Mouse (Mus musculus): ENCODE measurements around the gene Fbxl16. TPM values are rescaled to one million over a fixed set of nuclear protein-coding genes. Genes with fewer than 3 reads are reported as not detected.

The Fbxl16 gene
- polyA plus RNA-seq, 1 experiment from 2014 or later: 7.2 TPM

DNA sequence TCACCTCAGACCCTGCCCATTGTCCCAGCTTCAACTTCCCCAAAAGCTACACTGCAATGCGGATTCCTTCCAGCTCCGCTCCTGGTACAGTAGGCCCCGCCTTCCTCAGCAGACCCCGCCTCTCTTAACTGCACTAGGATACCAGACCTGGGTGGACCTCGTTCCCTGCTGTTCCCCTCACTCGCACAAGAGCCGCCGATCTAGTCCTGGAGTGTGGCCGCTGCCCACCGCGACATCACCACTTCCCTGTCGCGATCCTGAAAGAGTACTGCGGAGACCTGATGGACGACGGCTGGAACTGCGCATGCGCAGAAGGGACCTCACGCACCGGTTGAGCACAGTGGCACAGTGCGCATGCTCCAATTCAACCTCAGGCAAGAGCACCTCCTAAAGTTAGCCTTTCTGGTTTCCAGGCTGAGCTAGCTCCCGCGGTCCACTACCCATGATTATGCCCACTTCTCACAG, 23.6 kb upstream of the Fbxl16 start, which contains the start of gene Haghl:
Gene Haghl (minus strand): TSS at position 393 of the 465 bp plus-strand sequence.
- no peaks in the 10 kb centered on the region for H3K27me3 ChIP-seq (ENCODE audit: poor library complexity, severe bottlenecking)
- peak; percentile 98 for DNase-seq (ENCODE audit: extremely low spot score, low spot score)
- under 1% methylated on average over 23 of the region's 23 CpGs for WGBS
- H3K27ac ChIP-seq: peak within 1 kb of the TSS; percentile 92
- H3K4me1 ChIP-seq: peaks cover 38% of the 10 kb centered on the region
- H3K4me3 ChIP-seq: peak within 1 kb of the TSS; percentile 60
- H3K9me3 ChIP-seq: no peaks in the 10 kb centered on the region
- H3K36me3 ChIP-seq (replicated peaks): peaks cover 76% of the 10 kb centered on the region

- H3K9me3 ChIP-seq: no peaks in the 10 kb centered on the region
- peak within 1 kb of the TSS; percentile 60 for H3K4me3 ChIP-seq
- peaks cover 72% of the 10 kb centered on the region for H3K36me3 ChIP-seq (replicated peaks)
- DNase-seq (ENCODE audit: extremely low spot score, low spot score): no peak
- no peaks in the 10 kb centered on the region for H3K27me3 ChIP-seq (ENCODE audit: poor library complexity, severe bottlenecking)
- peak within 1 kb of the TSS; percentile 92 for H3K27ac ChIP-seq
- peaks cover 48% of the 10 kb centered on the region for H3K4me1 ChIP-seq
- WGBS: 84% methylated on average over 3 of the region's 3 CpGs
These were observed 22.6 kb upstream of the Fbxl16 start, which contains the start of gene Ccdc78 for GRCm38 (mm10) chr17:25786280-25786679. Ccdc78 (plus strand) TSS chr17:25786580.

DNA sequence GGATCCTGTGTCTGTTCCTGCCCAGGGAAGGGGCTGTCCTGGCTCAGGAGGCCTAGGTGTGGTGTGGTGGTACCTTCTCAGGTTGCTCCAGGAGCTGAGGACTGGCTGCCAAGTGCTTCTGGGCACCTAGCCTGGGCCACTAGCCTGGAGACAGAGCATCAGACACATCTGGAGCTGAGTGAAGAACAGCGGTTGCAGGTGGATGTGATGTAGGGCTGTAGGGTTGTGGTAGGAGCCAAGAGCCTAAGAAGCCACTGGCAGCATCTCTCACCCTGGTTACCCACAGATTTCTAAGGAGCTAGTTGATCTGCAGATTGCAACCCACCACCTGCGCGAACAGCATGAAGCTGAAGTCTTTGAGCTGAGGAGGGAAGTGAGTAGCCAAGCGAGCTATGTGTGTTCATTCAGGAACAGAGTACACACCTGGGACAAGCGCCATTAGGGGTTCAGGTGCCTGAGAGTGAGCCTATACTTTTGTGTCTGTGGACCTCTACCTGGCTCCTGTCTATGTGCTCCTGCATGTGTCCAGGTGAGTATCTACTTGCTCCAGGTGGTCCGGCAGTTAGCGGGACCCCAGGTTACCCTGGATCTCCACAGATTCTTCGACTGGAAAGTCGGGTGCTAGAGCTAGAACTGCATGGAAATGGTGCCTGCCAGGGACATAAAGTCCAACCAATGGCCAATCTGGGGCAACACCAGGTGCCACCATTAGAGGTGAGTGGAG, 21.9 kb upstream of the Fbxl16 start:
- Histone ChIP-seq H3K4me3 (0 out of 2 replicates have a peak overlapping the region, but pooled peaks have one; percentile 5), H3K4me1 (peaks cover 54% of the 10 kb centered on the region), H3K9me3 (no peaks in the 10 kb centered on the region), H3K27ac (no peak overlapping the region), H3K27me3 (ENCODE audit: poor library complexity, severe bottlenecking) (no peaks in the 10 kb centered on the region), H3K36me3 (replicated peaks) (peaks cover 65% of the 10 kb centered on the region)
- no peak for DNase-seq (ENCODE audit: extremely low spot score, low spot score)
- WGBS: 93% methylated on average over 9 of the region's 9 CpGs

DNA sequence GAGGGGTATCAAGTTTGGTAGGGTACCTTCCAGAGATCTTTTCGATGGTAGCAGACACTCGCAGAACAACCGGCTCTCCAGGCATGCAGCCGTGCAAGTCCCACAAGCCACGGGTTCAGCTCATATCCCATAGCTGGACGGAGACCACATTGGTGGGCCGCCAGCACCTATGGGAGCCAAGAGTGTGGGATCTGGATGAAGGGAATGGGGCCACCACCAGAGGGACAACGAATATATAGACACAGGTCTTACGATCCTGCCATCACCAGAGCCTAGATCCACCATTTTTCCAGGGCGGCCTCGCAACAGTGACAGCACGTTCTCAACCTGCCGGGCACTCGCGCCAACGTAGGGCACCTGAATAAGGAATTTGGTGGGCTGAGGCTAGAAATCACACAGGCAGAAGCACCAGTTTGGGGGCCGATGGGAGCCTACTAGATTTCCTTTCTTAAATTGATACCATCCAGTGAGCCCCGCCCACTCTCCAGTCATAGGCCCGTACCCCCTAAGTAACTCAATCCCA, 17.5 kb upstream of the Fbxl16 start:
- Histone ChIP-seq H3K4me1 (peaks cover 61% of the 10 kb centered on the region), H3K4me3 (peak overlapping the region; percentile 78), H3K9me3 (no peaks in the 10 kb centered on the region), H3K27ac (peak overlapping the region; percentile 93), H3K36me3 (replicated peaks) (peaks cover 67% of the 10 kb centered on the region), H3K27me3 (ENCODE audit: poor library complexity, severe bottlenecking) (no peaks in the 10 kb centered on the region)
- DNase-seq (ENCODE audit: extremely low spot score, low spot score): no peak
- WGBS: 29% methylated on average over 19 of the region's 19 CpGs

GRCm38 (mm10) chr17:25791843-25792527, 16.9 kb upstream of the Fbxl16 start:
- peaks cover 63% of the 10 kb centered on the region for H3K36me3 ChIP-seq (replicated peaks)

GRCm38 (mm10) chr17:25792615-25793014, 16.3 kb upstream of the Fbxl16 start, which contains the start of gene Fam173a:
Fam173a (minus strand) TSS chr17:25792901.
- peaks cover 70% of the 10 kb centered on the region for H3K4me1 ChIP-seq
- peak; percentile 73 for DNase-seq (ENCODE audit: extremely low spot score, low spot score)
- H3K27me3 ChIP-seq (ENCODE audit: poor library complexity, severe bottlenecking): no peaks in the 10 kb centered on the region
- peak within 1 kb of the TSS; percentile 93 for H3K27ac ChIP-seq
- H3K36me3 ChIP-seq (replicated peaks): peaks cover 57% of the 10 kb centered on the region
- 5% methylated on average over 14 of the region's 14 CpGs for WGBS
- H3K9me3 ChIP-seq: no peaks in the 10 kb centered on the region
- H3K4me3 ChIP-seq: peak within 1 kb of the TSS; percentile 78

More at GRCm38 (mm10) chr17:25791843-25792527, 16.9 kb upstream of the Fbxl16 start:
- peak; percentile 83 for DNase-seq (ENCODE audit: extremely low spot score, low spot score)
- under 1% methylated on average over 45 of the region's 45 CpGs for WGBS
- Histone ChIP-seq H3K27me3 (ENCODE audit: poor library complexity, severe bottlenecking) (no peaks in the 10 kb centered on the region), H3K27ac (peak overlapping the region; percentile 93), H3K4me1 (peaks cover 64% of the 10 kb centered on the region), H3K9me3 (no peaks in the 10 kb centered on the region), H3K4me3 (peak overlapping the region; percentile 78)

GRCm38 (mm10) chr17:25794197-25794596, 14.7 kb upstream of the Fbxl16 start:
- no peaks in the 10 kb centered on the region for H3K27me3 ChIP-seq (ENCODE audit: poor library complexity, severe bottlenecking)
- H3K9me3 ChIP-seq: no peaks in the 10 kb centered on the region
- DNase-seq (ENCODE audit: extremely low spot score, low spot score): peak; percentile 63
- 32% methylated on average over 13 of the region's 13 CpGs for WGBS
- H3K4me3 ChIP-seq: peak overlapping the region; percentile 78
- H3K36me3 ChIP-seq (replicated peaks): peaks cover 42% of the 10 kb centered on the region
- peaks cover 77% of the 10 kb centered on the region for H3K4me1 ChIP-seq
- peak overlapping the region; percentile 93 for H3K27ac ChIP-seq

- H3K4me3 ChIP-seq: peak overlapping the region; percentile 78
- no peak for DNase-seq (ENCODE audit: extremely low spot score, low spot score)
- peaks cover 34% of the 10 kb centered on the region for H3K36me3 ChIP-seq (replicated peaks)
- H3K27ac ChIP-seq: peak overlapping the region; percentile 93
- peaks cover 77% of the 10 kb centered on the region for H3K4me1 ChIP-seq
- no peaks in the 10 kb centered on the region for H3K27me3 ChIP-seq (ENCODE audit: poor library complexity, severe bottlenecking)
- no peaks in the 10 kb centered on the region for H3K9me3 ChIP-seq
- 63% methylated on average over 17 of the region's 17 CpGs for WGBS
These were observed 13.9 kb upstream of the Fbxl16 start for GRCm38 (mm10) chr17:25794998-25795397.

GRCm38 (mm10) chr17:25795609-25796092, 13.2 kb upstream of the Fbxl16 start, which contains the start of gene AC134908.4:
AC134908.4 (minus strand) TSS chr17:25795659.
- H3K9me3 ChIP-seq: no peaks in the 10 kb centered on the region
- H3K27me3 ChIP-seq (ENCODE audit: poor library complexity, severe bottlenecking): no peaks in the 10 kb centered on the region
- peaks cover 30% of the 10 kb centered on the region for H3K36me3 ChIP-seq (replicated peaks)
- H3K4me3 ChIP-seq: peak within 1 kb of the TSS; percentile 78
- peak; percentile 90 for DNase-seq (ENCODE audit: extremely low spot score, low spot score)
- peaks cover 74% of the 10 kb centered on the region for H3K4me1 ChIP-seq
- H3K27ac ChIP-seq: peak within 1 kb of the TSS; percentile 93
- 1% methylated on average over 6 of the region's 6 CpGs for WGBS

DNA sequence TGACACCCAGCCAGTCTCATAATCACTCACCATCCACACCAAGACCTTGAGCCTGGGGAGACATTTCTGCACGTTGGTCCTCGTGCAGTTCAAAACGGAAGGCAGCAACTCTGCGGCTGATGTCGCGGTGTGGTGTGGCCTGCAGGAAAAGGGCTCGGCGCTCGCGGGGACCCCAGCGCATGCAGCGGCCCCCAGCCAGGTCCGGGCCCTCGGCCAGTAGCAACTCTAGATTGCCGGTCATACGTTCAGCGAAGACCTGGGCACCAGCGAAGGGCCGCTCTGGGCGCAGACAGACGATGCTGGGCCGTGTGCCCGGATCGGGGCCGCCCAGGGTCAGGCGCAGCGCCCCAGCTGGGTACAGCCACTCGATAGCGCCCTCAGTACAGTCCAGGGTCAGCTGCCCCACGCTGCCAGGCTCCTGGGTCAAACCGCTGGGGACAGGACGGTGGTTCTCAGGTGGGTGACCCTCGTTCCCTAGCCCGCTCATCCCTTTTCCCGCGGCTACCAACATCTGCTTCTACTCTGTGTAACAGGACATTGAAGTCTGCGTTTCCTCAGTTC, 12.6 kb upstream of the Fbxl16 start:
- Histone ChIP-seq H3K4me3 (peak overlapping the region; percentile 78), H3K27ac (peak overlapping the region; percentile 93), H3K9me3 (no peaks in the 10 kb centered on the region), H3K4me1 (peaks cover 71% of the 10 kb centered on the region), H3K27me3 (ENCODE audit: poor library complexity, severe bottlenecking) (peaks cover 1% of the 10 kb centered on the region), H3K36me3 (replicated peaks) (peaks cover 27% of the 10 kb centered on the region)
- DNase-seq (ENCODE audit: extremely low spot score, low spot score): peak; percentile 38
- under 1% methylated on average over 37 of the region's 37 CpGs for WGBS

DNA sequence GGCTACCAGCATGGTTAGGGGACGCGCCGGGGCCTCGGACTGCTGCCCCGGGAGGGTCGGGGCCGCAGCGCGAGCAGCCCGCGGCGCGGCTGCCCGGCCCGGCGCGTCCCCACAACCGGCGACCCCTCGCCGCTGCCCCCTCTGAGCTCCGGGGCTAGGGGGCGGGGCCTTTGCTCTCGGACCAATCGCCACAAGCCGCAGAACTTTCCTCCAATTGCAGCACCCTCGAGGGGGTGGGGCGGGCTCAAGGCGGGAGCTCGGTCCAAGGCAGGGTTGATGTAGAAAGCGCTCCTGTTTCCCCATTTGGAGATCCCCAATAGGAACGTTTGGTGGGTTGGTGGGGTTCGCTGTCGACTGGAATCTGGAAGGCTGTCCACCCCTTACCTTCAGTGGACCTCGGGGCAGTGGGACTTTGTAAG, 11.9 kb upstream of the Fbxl16 start, which contains the start of gene Metrn:
Gene Metrn (minus strand): TSS at position 186 of the 419 bp plus-strand sequence.
- H3K27ac ChIP-seq: peak within 1 kb of the TSS; percentile 93
- under 1% methylated on average over 35 of the region's 35 CpGs for WGBS
- H3K4me3 ChIP-seq: peak within 1 kb of the TSS; percentile 78
- peaks cover 65% of the 10 kb centered on the region for H3K4me1 ChIP-seq
- peak; percentile 95 for DNase-seq (ENCODE audit: extremely low spot score, low spot score)
- peaks cover 8% of the 10 kb centered on the region for H3K27me3 ChIP-seq (ENCODE audit: poor library complexity, severe bottlenecking)
- H3K36me3 ChIP-seq (replicated peaks): peaks cover 27% of the 10 kb centered on the region
- H3K9me3 ChIP-seq: no peaks in the 10 kb centered on the region

DNA sequence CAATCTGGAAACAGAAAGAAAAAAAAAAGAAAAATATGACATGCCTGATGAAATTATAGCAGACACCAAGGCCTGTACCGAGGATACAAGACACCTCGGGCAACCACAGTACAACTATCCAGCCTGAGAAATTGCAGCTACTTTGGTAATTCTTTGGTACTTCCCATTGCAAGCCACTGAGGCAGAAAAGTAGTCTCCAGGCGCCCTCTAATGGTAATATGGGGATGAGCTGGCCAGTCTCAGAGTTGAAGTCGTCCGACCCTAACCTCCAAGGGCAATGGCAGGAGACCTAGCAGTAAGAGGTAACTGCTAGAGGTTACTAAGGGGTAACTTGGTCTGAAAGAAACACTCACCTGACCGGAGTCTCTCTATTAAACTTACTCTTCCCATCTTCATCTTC, 7.9 kb upstream of the Fbxl16 start:
- peak; percentile 71 for DNase-seq (ENCODE audit: extremely low spot score, low spot score)
- Histone ChIP-seq H3K27me3 (ENCODE audit: poor library complexity, severe bottlenecking) (peaks cover 23% of the 10 kb centered on the region), H3K4me1 (peaks cover 46% of the 10 kb centered on the region), H3K27ac (no peak overlapping the region), H3K9me3 (no peaks in the 10 kb centered on the region), H3K4me3 (no peak overlapping the region), H3K36me3 (replicated peaks) (no peaks in the 10 kb centered on the region)
- 10% methylated on average over 6 of the region's 6 CpGs for WGBS
